Mouse (Mus musculus) midbrain, embryonic 14.5 days (tissue): ENCODE results near the gene Dusp15. TPM values are rescaled to one million over a fixed set of nuclear protein-coding genes. Genes with fewer than 3 reads are reported as not detected.

Experiments used
- ATAC-seq: fragments of 200-750 bp; cut with Nextera tagmentation; 2 replicates; pipeline ENCODE4 v1.8.0; 2017; ENCODE audit warnings: moderate number of reproducible peaks, moderate library complexity; ENCODE audit not compliant: low FRiP score, low TSS enrichment
- DNase-seq: peaks from one replicate; pipeline ENCODE4 v3.0.0-alpha.2; 2015
- H3K27ac ChIP-seq: fragments of 300-500 bp; sonication (generic); replicated peaks from 2 replicates; pipeline ENCODE4 v1.5.1; 2014; ENCODE audit warnings: mild to moderate bottlenecking, low read depth, low read length, moderate library complexity
- H3K27me3 ChIP-seq: fragments of 300-500 bp; sonication (generic); 2 replicates; pipeline ENCODE4 v1.6.1; 2014; ENCODE audit warnings: low read length, control low read depth, mixed read lengths; ENCODE audit not compliant: control insufficient read depth, insufficient read depth
- H3K36me3 ChIP-seq: fragments of 300-500 bp; sonication (generic); 2 replicates; pipeline ENCODE4 v1.6.1; 2014; ENCODE audit warnings: low read length, control low read depth; ENCODE audit not compliant: control insufficient read depth, insufficient read depth
- H3K4me1 ChIP-seq: fragments of 300-500 bp; sonication (generic); 2 replicates; pipeline ENCODE4 v1.6.1; 2014; ENCODE audit warnings: mild to moderate bottlenecking, antibody characterized with exemption, low read length, control low read depth; ENCODE audit not compliant: control insufficient read depth, insufficient read depth
- H3K4me2 ChIP-seq: fragments of 300-500 bp; sonication (generic); 2 replicates; pipeline ENCODE4 v1.6.1; 2014; ENCODE audit warnings: mild to moderate bottlenecking, low read length, moderate library complexity
- H3K4me3 ChIP-seq: fragments of 300-500 bp; sonication (generic); replicated peaks from 2 replicates; pipeline ENCODE4 v1.5.1; 2014; ENCODE audit warnings: low read depth, low read length
- H3K9ac ChIP-seq: fragments of 300-500 bp; sonication (generic); replicated peaks from 2 replicates; pipeline ENCODE4 v1.6.1; 2014; ENCODE audit warnings: mild to moderate bottlenecking, low read length, moderate library complexity
- H3K9me3 ChIP-seq: fragments of 300-500 bp; sonication (generic); 2 replicates; pipeline ENCODE4 v1.6.1; 2016; ENCODE audit warnings: low read length, control low read depth, mixed read lengths; ENCODE audit not compliant: control insufficient read depth
- WGBS: fragments of 180-500 bp; shearing (Covaris S2); extraction: QIAGEN DNeasy Blood & Tissue Kit; methylation state at CpG from one replicate; pipeline ENCODE4 v1.1.7; 2014; 5-methylcytosine and 5-hydroxymethylcytosine counted together
- polyA plus RNA-seq: library from polyadenylated mRNA; unstranded; fragments of >200 nt; fragmentation: Nextera tagmentation; extraction: Ambion mirVana; gene quantifications from 2 replicates; pipeline ENCODE4 v1.2.1, GENCODE M21; 2014

The Dusp15 gene
- polyA plus RNA-seq, 1 experiment from 2014 or later = 7.3 TPM

DNA sequence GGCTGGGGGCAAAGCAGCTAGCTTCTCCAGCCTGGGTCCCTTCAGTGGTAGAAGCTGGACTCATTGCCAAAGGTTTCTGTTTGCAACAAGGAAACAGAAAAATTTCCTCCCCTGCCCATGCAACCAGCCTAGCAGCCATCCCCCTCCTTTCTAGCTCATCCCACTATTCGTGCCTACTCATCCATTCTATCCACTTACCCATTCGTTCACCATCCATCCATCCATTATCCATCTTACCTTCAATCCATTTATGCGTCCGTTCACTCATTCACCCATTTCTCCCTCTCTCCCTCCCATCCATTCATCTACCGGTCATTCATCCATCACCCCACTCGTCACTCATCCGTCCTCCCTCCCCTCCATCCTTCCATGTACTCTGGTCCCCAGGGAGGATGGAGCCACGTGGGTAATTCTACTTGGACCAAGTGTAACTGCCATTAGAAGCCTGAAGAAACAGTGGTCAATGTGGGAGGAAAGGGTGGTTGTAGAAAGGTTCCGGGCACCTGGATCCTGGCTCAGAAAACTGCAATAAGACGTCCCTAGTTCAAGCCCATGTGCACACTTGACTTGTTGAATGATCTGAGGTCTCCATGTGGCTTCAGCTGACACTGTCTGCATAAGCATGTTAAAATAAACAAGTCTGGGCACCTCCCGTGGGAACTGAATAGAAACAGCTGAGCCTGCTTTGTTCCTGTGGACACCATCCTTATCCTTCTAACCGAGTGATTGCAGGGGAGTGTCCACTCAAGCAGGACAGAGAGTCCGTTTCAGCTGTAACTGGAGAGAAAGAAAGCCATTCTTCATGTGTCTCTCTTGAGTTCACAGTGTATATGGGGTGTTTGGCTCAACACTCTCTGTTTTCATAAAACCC, 587 bp upstream of the Dusp15 start:
- Histone ChIP-seq H3K9ac (peak overlapping the region; percentile 88), H3K9me3 (no peaks in the 10 kb centered on the region), H3K4me3 (peak overlapping the region; percentile 78), H3K4me1 (peaks cover 17% of the 10 kb centered on the region; the same call in 1 of the 2 replicates), H3K36me3 (no peaks in the 10 kb centered on the region), H3K27ac (peak overlapping the region; percentile 80), H3K27me3 (0 out of 2 replicates have a peak, but pooled peaks cover 5% of the 10 kb centered on the region), H3K4me2 (peak overlapping the region; percentile 85)
- ATAC-seq (peak; percentile 21; the same call in 1 of the 2 replicates), DNase-seq (peak; percentile 75)
- 10% methylated on average over 13 of the region's 13 CpGs for WGBS

DNA sequence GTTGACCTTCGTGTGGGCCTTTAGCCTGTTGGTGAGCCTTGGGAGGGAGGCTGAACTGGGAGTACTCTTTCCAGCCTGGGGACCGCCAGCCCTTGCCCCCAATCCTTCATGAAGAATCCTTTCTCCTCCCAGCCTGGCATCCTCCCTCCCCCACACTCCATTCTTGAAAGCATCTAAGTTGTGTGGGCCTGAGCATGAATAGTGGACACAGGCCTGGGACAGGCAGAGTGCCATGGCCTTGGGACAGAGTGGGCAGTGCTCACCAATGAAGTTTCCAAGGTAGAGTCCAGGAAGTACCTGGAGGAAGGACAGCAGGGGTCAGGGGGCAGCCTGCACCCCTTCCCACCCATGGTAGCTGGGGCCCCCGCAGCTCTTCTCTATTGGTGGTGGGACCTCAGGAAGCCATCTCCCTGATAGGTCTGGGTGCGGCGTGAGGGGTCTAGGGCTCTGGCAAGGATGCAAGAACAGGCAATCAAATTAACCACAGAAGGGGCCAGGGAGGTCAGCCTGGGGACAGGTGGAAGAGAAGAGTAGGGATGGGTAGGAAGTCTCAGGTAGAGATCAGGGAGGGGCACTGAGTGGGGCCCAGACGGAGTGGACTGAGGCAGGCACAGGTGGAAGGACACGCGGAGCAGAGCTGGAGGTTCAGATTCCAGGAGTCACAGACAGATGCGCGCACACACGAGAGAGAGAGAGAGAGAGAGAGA, 987 bp downstream of the Dusp15 start:
- 36% methylated on average over 11 of the region's 11 CpGs for WGBS
- Histone ChIP-seq H3K9me3 (no peaks in the 10 kb centered on the region), H3K27ac (no peak overlapping the region), H3K4me3 (peak overlapping the region; percentile 78), H3K27me3 (peaks cover 9% of the 10 kb centered on the region; the same call in 1 of the 2 replicates), H3K9ac (peak overlapping the region; percentile 88; the same call in 1 of the 2 replicates), H3K4me1 (peaks cover 17% of the 10 kb centered on the region; the same call in 1 of the 2 replicates), H3K4me2 (peak overlapping the region; percentile 85), H3K36me3 (no peaks in the 10 kb centered on the region)
- ATAC-seq = no peak
- no peak for DNase-seq

DNA sequence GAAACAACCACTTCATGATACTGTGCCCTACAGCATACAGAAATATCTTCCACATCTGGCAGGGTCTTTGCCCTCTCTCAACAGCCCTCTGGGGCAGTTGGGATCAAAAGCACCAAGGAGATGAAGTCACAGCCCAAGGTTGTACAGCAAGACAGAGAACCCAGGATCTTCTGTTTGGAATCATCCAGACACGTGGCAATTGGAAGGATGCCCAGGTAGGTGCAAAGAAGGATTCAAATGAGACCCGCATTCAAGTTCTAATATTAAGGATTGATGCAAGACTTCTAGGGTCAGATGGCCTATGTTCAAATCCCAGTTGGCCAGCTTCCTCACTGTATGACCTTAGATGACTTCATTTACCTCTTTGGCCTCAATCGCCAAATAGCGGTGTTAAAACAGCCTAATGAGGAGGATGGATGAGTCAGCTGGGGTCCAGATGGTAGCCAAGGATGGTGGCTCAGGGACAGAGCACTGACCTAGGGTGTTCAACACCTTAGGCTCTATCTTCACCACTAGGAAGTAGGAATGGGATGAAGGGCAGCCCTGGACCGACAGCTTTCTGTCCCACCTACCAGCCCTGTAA, 3.0 kb downstream of the Dusp15 start:
- H3K4me3 ChIP-seq = no peak overlapping the region
- no peaks in the 10 kb centered on the region for H3K9me3 ChIP-seq
- H3K27me3 ChIP-seq = peaks cover 28% of the 10 kb centered on the region
- 90% methylated on average over 5 of the region's 5 CpGs for WGBS
- H3K36me3 ChIP-seq = no peaks in the 10 kb centered on the region
- no peak overlapping the region for H3K9ac ChIP-seq
- H3K4me2 ChIP-seq = no peak overlapping the region
- peaks cover 12% of the 10 kb centered on the region; the same call in 1 of the 2 replicates for H3K4me1 ChIP-seq
- DNase-seq (no peak), ATAC-seq (no peak)
- no peak overlapping the region for H3K27ac ChIP-seq

DNA sequence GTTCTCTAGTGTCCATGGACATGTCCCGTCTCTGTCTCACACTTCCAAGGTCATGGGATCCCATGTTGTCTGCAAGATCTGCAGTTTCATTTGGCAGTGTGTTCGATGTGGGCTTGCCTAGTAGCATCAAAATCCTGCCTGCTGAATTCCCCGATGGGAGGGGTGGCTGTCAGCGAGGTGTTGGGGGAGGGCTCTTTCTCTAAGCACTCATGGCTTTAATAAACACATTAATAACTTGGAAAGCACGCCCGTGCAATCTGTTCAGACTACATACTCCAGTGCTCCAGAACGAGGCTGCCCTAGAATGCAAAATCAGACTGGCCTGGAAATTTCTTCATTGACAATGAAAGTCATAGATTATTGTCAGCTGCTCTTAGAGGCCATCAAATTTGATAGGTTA, 4.4 kb downstream of the Dusp15 start:
- H3K4me1 ChIP-seq = peaks cover 17% of the 10 kb centered on the region; the same call in 1 of the 2 replicates
- ATAC-seq = no peak
- no peak for DNase-seq
- 56% methylated on average over 7 of the region's 7 CpGs for WGBS
- no peak overlapping the region for H3K4me2 ChIP-seq
- no peaks in the 10 kb centered on the region for H3K9me3 ChIP-seq
- H3K36me3 ChIP-seq = no peaks in the 10 kb centered on the region
- H3K27ac ChIP-seq = no peak overlapping the region
- H3K9ac ChIP-seq = no peak overlapping the region
- H3K27me3 ChIP-seq = peaks cover 42% of the 10 kb centered on the region
- no peak overlapping the region for H3K4me3 ChIP-seq

DNA sequence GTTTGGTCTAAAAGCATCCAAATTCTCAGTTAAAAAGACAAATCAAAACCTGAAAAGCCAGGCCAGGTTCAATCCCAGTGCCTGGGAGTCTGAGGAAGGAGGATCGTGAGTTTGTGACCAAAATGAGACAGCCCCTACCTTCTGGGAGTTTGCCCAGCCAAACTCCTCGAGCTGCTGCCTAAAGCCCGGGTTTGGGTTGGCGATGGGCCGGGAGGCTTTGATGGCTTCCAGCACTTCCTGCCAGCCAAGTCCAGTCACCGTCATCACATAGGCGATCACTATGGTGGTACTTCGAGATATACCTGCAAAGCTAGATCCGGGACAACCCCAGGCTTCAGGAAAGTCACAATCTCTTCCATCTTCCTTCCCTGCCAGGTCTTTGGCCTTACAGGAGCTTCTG, 7.5 kb downstream of the Dusp15 start:
- 62% methylated on average over 9 of the region's 9 CpGs for WGBS
- ATAC-seq (no peak), DNase-seq (no peak)
- peaks cover 10% of the 10 kb centered on the region; the same call in 1 of the 2 replicates for H3K4me1 ChIP-seq
- H3K27me3 ChIP-seq = peaks cover 46% of the 10 kb centered on the region
- H3K4me3 ChIP-seq = no peak overlapping the region
- H3K27ac ChIP-seq = no peak overlapping the region
- H3K4me2 ChIP-seq = no peak overlapping the region
- no peaks in the 10 kb centered on the region for H3K9me3 ChIP-seq
- no peak overlapping the region for H3K9ac ChIP-seq
- H3K36me3 ChIP-seq = no peaks in the 10 kb centered on the region

DNA sequence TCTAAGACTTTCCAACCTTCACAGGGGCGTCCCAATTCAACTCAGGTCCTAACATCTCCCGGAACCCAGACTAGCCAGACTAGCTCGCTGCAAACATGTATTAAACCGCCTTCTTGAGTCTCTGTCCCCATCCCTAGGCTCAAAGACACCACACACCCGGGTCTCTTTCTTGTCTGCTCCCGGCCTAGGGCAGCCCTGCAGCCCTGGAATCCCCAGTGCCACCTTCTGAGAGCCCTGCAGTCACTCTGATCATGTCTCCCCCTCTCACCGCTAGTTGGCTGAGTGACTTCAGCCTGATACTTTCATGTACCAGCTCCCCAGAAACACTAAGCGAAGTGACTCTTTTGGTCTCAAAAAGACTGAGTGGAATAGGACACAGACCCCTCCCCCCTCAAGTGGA, 7.9 kb downstream of the Dusp15 start:
- no peak for ATAC-seq
- peak; percentile 58 for DNase-seq
- peak overlapping the region; percentile 41 for H3K4me3 ChIP-seq
- peak overlapping the region; percentile 43; the same call in 1 of the 2 replicates for H3K9ac ChIP-seq
- H3K27ac ChIP-seq = no peak overlapping the region
- peak overlapping the region; percentile 88 for H3K4me2 ChIP-seq
- no peaks in the 10 kb centered on the region for H3K9me3 ChIP-seq
- peaks cover 46% of the 10 kb centered on the region for H3K27me3 ChIP-seq
- 5% methylated on average over 8 of the region's 8 CpGs for WGBS
- H3K4me1 ChIP-seq = peaks cover 10% of the 10 kb centered on the region; the same call in 1 of the 2 replicates
- H3K36me3 ChIP-seq = no peaks in the 10 kb centered on the region

DNA sequence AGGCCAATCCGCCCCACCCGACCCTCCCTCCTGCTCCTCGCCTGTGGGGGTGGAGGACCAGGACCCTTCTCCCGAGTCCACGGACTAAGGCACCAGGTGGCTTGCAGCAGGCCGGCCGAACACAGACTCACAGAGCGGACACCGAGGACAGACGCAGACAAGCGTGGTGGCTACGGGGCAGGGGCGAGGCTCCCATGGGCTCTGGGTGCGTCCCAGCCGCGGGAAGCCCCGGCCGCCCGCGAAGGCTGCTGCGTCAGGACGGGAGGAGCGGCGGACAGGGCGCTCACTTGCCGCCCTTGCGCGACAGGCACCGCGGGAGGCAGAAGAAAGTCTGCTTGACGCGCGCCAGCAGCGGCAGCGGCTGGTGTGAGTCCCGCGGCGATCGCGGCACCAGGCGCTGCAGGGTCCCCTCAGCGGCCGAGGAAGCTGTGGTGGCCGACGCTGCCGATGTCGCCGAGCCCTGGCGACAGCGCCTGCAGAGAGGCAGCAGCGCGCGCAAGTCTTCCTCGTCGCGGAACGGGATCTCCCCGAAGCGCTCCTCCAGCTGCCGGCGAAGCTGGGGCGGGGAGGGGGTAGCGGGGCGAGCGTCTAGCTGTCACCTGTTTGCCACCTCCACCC, 8.5 kb downstream of the Dusp15 start:
- peak overlapping the region; percentile 43; the same call in 1 of the 2 replicates for H3K9ac ChIP-seq
- ATAC-seq (no peak), DNase-seq (peak; percentile 64)
- H3K36me3 ChIP-seq = no peaks in the 10 kb centered on the region
- under 1% methylated on average over 61 of the region's 65 CpGs for WGBS
- H3K9me3 ChIP-seq = no peaks in the 10 kb centered on the region
- peak overlapping the region; percentile 41 for H3K4me3 ChIP-seq
- H3K27me3 ChIP-seq = peaks cover 46% of the 10 kb centered on the region
- peak overlapping the region; percentile 88 for H3K4me2 ChIP-seq
- peaks cover 10% of the 10 kb centered on the region; the same call in 1 of the 2 replicates for H3K4me1 ChIP-seq
- no peak overlapping the region for H3K27ac ChIP-seq

DNA sequence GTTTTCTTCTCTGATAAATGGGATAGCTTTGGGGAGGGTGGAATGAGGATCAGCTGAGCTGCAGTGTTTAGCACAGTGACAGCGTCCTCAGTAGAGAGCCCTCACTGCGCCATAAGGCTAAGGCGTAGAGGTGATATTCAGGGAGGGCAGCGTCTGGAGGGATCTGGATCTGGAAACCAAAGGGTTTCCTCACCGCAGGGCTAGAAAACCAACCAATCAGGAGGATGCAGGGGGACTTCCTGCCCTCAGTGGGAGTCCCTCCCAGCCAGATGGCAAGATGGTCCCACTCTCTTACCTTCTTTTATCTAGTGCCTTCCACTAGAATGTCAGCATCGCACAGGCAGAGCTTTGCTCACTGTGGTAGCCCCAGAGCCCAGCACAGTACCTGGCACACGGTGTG, 9.7 kb downstream of the Dusp15 start:
- WGBS = 48% methylated on average over 7 of the region's 7 CpGs

More for the DNA sequence above, 9.7 kb downstream of the Dusp15 start:
- ATAC-seq = no peak
- Histone ChIP-seq H3K27me3 (peaks cover 46% of the 10 kb centered on the region), H3K9me3 (no peaks in the 10 kb centered on the region), H3K4me3 (no peak overlapping the region), H3K36me3 (no peaks in the 10 kb centered on the region), H3K27ac (no peak overlapping the region), H3K4me2 (no peak overlapping the region), H3K9ac (no peak overlapping the region), H3K4me1 (peaks cover 10% of the 10 kb centered on the region; the same call in 1 of the 2 replicates)
- no peak for DNase-seq
